In the genomic region with DNA sequence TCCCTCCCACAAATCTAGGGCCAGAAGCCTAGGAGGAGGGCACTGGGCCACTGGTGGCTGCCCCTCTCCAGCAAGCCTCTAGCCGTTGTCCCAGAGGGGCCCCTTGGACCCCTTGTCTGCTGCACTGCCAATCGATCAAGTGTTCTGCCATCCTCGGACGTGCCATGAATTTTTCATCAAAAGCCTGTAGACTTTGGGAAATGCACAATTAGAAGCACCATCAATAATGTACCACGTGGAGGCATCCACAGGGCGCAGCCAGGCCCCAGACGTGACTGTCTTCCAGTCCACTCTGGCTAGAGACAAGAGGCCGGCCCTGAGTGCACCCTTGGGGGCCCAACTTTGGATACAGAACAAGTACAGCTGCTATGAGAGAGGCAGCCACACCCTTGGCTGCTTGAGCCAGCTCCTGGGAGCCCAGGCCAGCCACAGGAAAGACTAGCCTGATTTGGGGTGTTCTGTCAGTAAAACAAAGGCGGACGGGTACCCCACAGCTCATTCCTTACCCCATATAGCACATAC, we compare ENCODE assay signal across 12 mouse cellular contexts. TPM values are rescaled to one million over a fixed set of nuclear protein-coding genes. Genes with fewer than 3 reads are reported as not detected.
DNase-seq lines count a peak whose midpoint lies in the region; ATAC-seq and TF ChIP-seq lines count a peak whose summit lies in the region.
"Had no signal": no experiment of that assay in that cellular context is flagged by ENCODE, and none has a peak within 500 bp of the region (broad histone marks: within the 10 kb centered on the region; RNA-seq: fewer than 3 reads in every experiment).

No protein-coding gene starts in this region.

- H3K27ac ChIP-seq in heart, embryonic 11.5 days (ENCODE audit: low read depth, low read length), result no peak overlapping the region
- peak overlapping the region; percentile 98 for H3K27ac ChIP-seq in forebrain, embryonic 13.5 days
- H3K27ac ChIP-seq in midbrain, postnatal 0 days (ENCODE audit: low read depth, low read length), result no peak overlapping the region
- H3K27ac ChIP-seq: hindbrain, embryonic 15.5 days had no signal

- H3K4me2 ChIP-seq in heart, embryonic 11.5 days, result no peak overlapping the region
- no peak overlapping the region for H3K4me2 ChIP-seq in forebrain, embryonic 13.5 days
- no peak overlapping the region for H3K4me2 ChIP-seq in midbrain, postnatal 0 days (ENCODE audit: low read depth, low read length, poor library complexity, severe bottlenecking)
- H3K4me2 ChIP-seq: hindbrain, embryonic 15.5 days had no signal

- H3K9ac ChIP-seq in heart, embryonic 11.5 days (ENCODE audit: low read depth, low read length), result no peak overlapping the region
- no peak overlapping the region for H3K9ac ChIP-seq in forebrain, embryonic 13.5 days
- no peak overlapping the region for H3K9ac ChIP-seq in midbrain, postnatal 0 days (replicated peaks; ENCODE audit: low read length, poor library complexity, severe bottlenecking)
- H3K9ac ChIP-seq: hindbrain, embryonic 15.5 days had no signal

- no peaks in the 10 kb centered on the region for H3K9me3 ChIP-seq in heart, embryonic 11.5 days (replicated peaks; ENCODE audit: control insufficient read depth, low read length)
- no peaks in the 10 kb centered on the region for H3K9me3 ChIP-seq in forebrain, embryonic 13.5 days (replicated peaks)
- H3K9me3 ChIP-seq in midbrain, postnatal 0 days (ENCODE audit: low read length), result no peaks in the 10 kb centered on the region
- H3K9me3 ChIP-seq: hindbrain, embryonic 15.5 days had no signal

- 77% methylated on average over 10 of the region's 10 CpGs for WGBS in heart, embryonic 11.5 days (ENCODE audit: insufficient replicate concordance)
- 72% methylated on average over 10 of the region's 10 CpGs for WGBS in forebrain, embryonic 13.5 days
- WGBS in midbrain, postnatal 0 days, result 58% methylated on average over 10 of the region's 10 CpGs

- intact Hi-C loops in heart, postnatal 14 days (cut with DNase I), result no loop called here
- intact Hi-C loops in left cerebral cortex, postnatal 10 days (cut with DNase I), result no loop called here

- H3K4me3 ChIP-seq in heart, embryonic 11.5 days (ENCODE audit: low read depth, low read length), result no peak overlapping the region
- no peak overlapping the region for H3K4me3 ChIP-seq in forebrain, embryonic 13.5 days
- no peak overlapping the region for H3K4me3 ChIP-seq in midbrain, postnatal 0 days (ENCODE audit: low read depth, low read length)
- H3K4me3 ChIP-seq: hindbrain, embryonic 15.5 days had no signal

- H3K27me3 ChIP-seq in heart, embryonic 11.5 days (ENCODE audit: control insufficient read depth, insufficient read depth, low read length), result no peaks in the 10 kb centered on the region
- no peaks in the 10 kb centered on the region for H3K27me3 ChIP-seq in forebrain, embryonic 13.5 days
- H3K27me3 ChIP-seq in midbrain, postnatal 0 days (ENCODE audit: insufficient read depth, low read length), result no peaks in the 10 kb centered on the region
- H3K27me3 ChIP-seq: hindbrain, embryonic 15.5 days; Patski had no signal

- ATAC-seq in heart, embryonic 11.5 days (replicated peaks; ENCODE audit: insufficient number of reproducible peaks, low FRiP score, low TSS enrichment), result no peak
- ATAC-seq in forebrain, embryonic 13.5 days, result no peak
- ATAC-seq in midbrain, postnatal 0 days (ENCODE audit: low FRiP score), result no peak
- ATAC-seq: Patski had no signal

- H3K36me3 ChIP-seq in heart, embryonic 11.5 days (ENCODE audit: control insufficient read depth, insufficient read depth, low read length), result no peaks in the 10 kb centered on the region
- H3K36me3 ChIP-seq in forebrain, embryonic 13.5 days (ENCODE audit: poor library complexity, severe bottlenecking), result no peaks in the 10 kb centered on the region
- H3K36me3 ChIP-seq in midbrain, postnatal 0 days (ENCODE audit: insufficient read depth, low read length), result no peaks in the 10 kb centered on the region
- H3K36me3 ChIP-seq: hindbrain, embryonic 15.5 days had no signal

- TF ChIP-seq CTCF in midbrain, postnatal 0 days (IDR thresholded peaks at IDR 0.05), result no peak

- H3K4me1 ChIP-seq in heart, embryonic 11.5 days (ENCODE audit: control insufficient read depth, insufficient read depth, low read length), result peaks cover 13% of the 10 kb centered on the region
- peaks cover 99% of the 10 kb centered on the region for H3K4me1 ChIP-seq in forebrain, embryonic 13.5 days
- H3K4me1 ChIP-seq in midbrain, postnatal 0 days (ENCODE audit: insufficient read depth, low read length), result peaks cover 22% of the 10 kb centered on the region

- peak; percentile 70 to 85 for DNase-seq in heart, adult 18-20 months
- DNase-seq in heart, postnatal 14 days, result peak; percentile 70 to 72
- peak; percentile 32 for DNase-seq in midbrain, postnatal 0 days (ENCODE audit: low spot score)
- DNase-seq in T-cell, adult 2 months (ENCODE audit: low spot score), result no peak
- no peak for DNase-seq in adrenal gland, adult 2 months
- DNase-seq in left cerebral cortex, postnatal 10 days (ENCODE audit: extremely low spot score in 1 of 2, low spot score in 2 of 2), result no peak
- DNase-seq: kidney, postnatal 25 days had no signal

RNA-seq across cellular contexts. Expression of gene Stra6, which starts 20.0 kb away (rescaled TPM):
- under 1 TPM; 0.30 to 0.44 TPM for total RNA-seq in heart, adult 18-20 months (2021)
- polyA plus RNA-seq in heart, embryonic 11.5 days (2014; fragmentation: Nextera tagmentation; extraction: Ambion mirVana), result 3.4 and 4.0 TPM in 2 replicates
- polyA plus RNA-seq in forebrain, embryonic 13.5 days (2015; fragmentation: Nextera tagmentation; extraction: Ambion mirVana), result 7.1 and 7.7 TPM in 2 replicates
- total RNA-seq in heart, postnatal 14 days (2021), result under 1 TPM; 0.32 to 0.76 TPM
- 19.6 and 20.8 TPM in 2 replicates for total RNA-seq in midbrain, postnatal 0 days (2014; rRNA removed)
- polyA plus RNA-seq in midbrain, postnatal 0 days (2015; fragmentation: Nextera tagmentation; extraction: Ambion mirVana), result 8.8 and 9.2 TPM in 2 replicates
- 1 to 10 TPM; 1.5 to 1.8 TPM for total RNA-seq in adrenal gland, adult 2 months (2021)
- 2.0 and 2.6 TPM in 2 replicates for polyA plus RNA-seq in adrenal gland, adult 2 months (2012; rRNA removed)
- total RNA-seq in left cerebral cortex, postnatal 10 days (2021), result 10 to 100 TPM in 1 of 2 experiments, 1 to 10 TPM in 1; 10.0 to 10.9 TPM
- total RNA-seq: neutrophil, adult 5-6 weeks had no signal

RNA-seq across cellular contexts. Expression of gene Cyp11a1, which starts 37.3 kb away (rescaled TPM):
- total RNA-seq in heart, adult 18-20 months (2021), result not detected
- not detected in 2 replicates for polyA plus RNA-seq in heart, embryonic 11.5 days (2014; fragmentation: Nextera tagmentation; extraction: Ambion mirVana)
- 0.23 and 0.65 TPM in 2 replicates for polyA plus RNA-seq in forebrain, embryonic 13.5 days (2015; fragmentation: Nextera tagmentation; extraction: Ambion mirVana)
- under 1 TPM; 0.17 to 0.63 TPM for total RNA-seq in heart, postnatal 14 days (2021)
- total RNA-seq in midbrain, postnatal 0 days (2014; rRNA removed), result 0.22 and 1.3 TPM in 2 replicates
- polyA plus RNA-seq in midbrain, postnatal 0 days (2015; fragmentation: Nextera tagmentation; extraction: Ambion mirVana), result 1.3 and 1.5 TPM in 2 replicates
- total RNA-seq in adrenal gland, adult 2 months (2021), result 1,000 to 10,000 TPM; 6,621 to 7,422 TPM
- polyA plus RNA-seq in adrenal gland, adult 2 months (2012; rRNA removed), result 1,463 and 1,873 TPM in 2 replicates
- 1 to 10 TPM; 2.4 to 3.4 TPM for total RNA-seq in left cerebral cortex, postnatal 10 days (2021)

Comparison
In these comparisons a context has a peak if more than half of its experiments do, and no peak if none do; other contexts are left out.
1. DNase-seq: peak in heart, adult 18-20 months (2 of 2), heart, postnatal 14 days (2 of 2) and midbrain, postnatal 0 days (single experiment); none in T-cell, adult 2 months (single experiment), adrenal gland, adult 2 months (single experiment) and left cerebral cortex, postnatal 10 days (0 of 2).
2. RNA of gene Cyp11a1, which starts 37.3 kb away (total RNA-seq): 6,621 to 7,422 TPM in adrenal gland, adult 2 months; 2.4 to 3.4 TPM in left cerebral cortex, postnatal 10 days, 0.17 to 0.63 TPM in heart, postnatal 14 days, 0.22 to 1.3 TPM in midbrain, postnatal 0 days and not detected in heart, adult 18-20 months; every median in the first group is over 1,000 times any median in the second.